Mouse (Mus musculus): ENCODE measurements around the gene Nlgn3. TPM values are rescaled to one million over a fixed set of nuclear protein-coding genes. Genes with fewer than 3 reads are reported as not detected.
"Not testable (repeated sequence)": the region's sequence is repeated elsewhere in the genome, so short reads cannot be mapped to it uniquely, and the experiment has no call there.

The Nlgn3 gene
- polyA plus RNA-seq, 1 experiment from 2014 or later = 2.4 TPM

DNA sequence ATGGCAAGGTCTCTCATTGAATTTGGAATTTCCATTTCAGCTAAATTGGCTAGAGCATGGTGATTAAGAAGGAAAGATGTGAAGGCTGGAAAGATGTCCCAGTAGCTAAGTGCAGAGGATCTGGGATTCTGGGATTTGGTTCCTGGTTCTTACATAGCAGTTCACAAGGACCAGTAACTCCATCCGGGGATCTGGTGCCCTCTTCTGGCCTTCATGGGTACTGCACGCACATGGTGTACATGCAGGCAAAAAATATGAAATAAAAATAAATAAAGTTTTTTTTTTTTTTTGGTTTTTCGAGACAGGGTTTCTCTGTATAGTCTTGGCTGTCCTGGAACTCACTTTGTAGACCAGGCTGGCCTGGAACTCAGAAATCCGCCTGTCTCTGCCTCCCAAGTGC lies 59.9 kb downstream of the Nlgn3 start:
- WGBS = 53% methylated on average over 4 of the region's 4 CpGs
- not testable (repeated sequence) for H3K4me1 ChIP-seq; DNase-seq (ENCODE audit: low spot score); H3K27me3 ChIP-seq (ENCODE audit: insufficient read depth, poor library complexity, severe bottlenecking); H3K9me3 ChIP-seq; H3K36me3 ChIP-seq; H3K27ac ChIP-seq; H3K4me3 ChIP-seq

DNA sequence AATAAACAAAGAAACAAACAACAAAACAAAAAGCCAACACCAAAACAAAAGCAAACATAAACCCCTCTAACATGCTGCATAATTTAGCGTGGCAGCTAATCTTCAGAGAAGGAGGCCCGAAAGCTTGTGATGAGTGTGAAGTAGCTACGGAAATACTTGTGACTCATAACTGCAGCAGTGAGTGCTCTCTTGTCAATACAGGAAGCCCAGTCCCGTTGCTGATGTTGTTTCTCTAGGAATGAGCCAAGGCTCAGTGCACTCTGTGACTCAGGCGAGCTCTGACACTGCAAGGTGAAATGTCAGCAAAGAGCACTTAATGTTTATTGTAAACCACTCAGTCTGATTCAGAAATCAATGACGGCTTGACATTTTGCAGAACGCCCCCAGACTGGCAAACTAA lies 70.0 kb downstream of the Nlgn3 start:
- no peak for DNase-seq (ENCODE audit: low spot score)

DNA sequence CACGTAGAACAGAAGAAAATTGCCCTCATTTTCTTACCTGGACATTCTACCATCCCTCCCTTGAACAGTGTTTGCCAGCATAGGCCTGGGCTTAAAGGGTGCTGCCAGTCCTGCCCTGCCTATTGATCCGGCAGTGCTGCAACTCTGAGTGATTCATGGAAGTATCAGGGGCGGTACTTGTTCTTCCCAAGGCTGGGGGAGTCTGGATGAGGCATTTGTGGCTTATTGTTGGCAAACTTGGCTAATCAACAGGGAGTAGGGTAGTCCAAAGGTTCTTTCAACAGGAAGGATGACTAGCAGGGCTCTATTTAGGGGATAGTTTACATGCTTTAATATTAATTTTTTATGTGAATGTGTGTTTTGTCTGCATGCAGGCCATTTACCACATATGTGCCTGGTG lies 71.6 kb downstream of the Nlgn3 start:
- H3K27ac ChIP-seq = no peak overlapping the region
- H3K4me3 ChIP-seq = no peak overlapping the region
- DNase-seq (ENCODE audit: low spot score) = no peak
- H3K4me1 ChIP-seq = no peaks in the 10 kb centered on the region
- H3K9me3 ChIP-seq = no peaks in the 10 kb centered on the region
- WGBS = 66% methylated on average over 3 of the region's 3 CpGs
- H3K27me3 ChIP-seq (ENCODE audit: insufficient read depth, poor library complexity, severe bottlenecking) = peaks cover 12% of the 10 kb centered on the region; the same call in 1 of the 2 replicates
- H3K36me3 ChIP-seq = no peaks in the 10 kb centered on the region

More for the DNA sequence above, 70.0 kb downstream of the Nlgn3 start:
- H3K27me3 ChIP-seq (ENCODE audit: insufficient read depth, poor library complexity, severe bottlenecking) = peaks cover 5% of the 10 kb centered on the region; the same call in 1 of the 2 replicates
- H3K4me1 ChIP-seq = no peaks in the 10 kb centered on the region
- no peaks in the 10 kb centered on the region for H3K9me3 ChIP-seq
- 60% methylated on average over 7 of the region's 7 CpGs for WGBS
- H3K4me3 ChIP-seq = no peak overlapping the region
- H3K27ac ChIP-seq = no peak overlapping the region
- H3K36me3 ChIP-seq = no peaks in the 10 kb centered on the region

DNA sequence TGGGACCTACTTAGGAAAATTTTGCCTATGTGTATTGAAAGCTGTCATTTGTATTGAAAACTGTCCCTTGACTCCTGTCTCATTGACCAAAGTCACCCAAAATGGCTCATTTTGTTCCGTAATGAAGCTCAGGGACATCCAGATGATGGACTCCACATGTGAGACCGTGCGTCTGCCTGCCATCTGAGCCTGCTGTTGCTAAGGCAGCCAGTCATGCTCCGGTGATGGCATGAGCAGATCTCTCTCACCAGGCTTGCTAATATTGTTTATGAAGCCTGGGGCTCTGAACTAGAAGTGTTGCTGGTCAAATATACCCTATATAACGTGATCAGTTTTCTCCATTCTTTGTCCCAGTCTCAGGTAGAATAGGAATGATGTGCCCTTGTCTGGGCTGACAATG lies 74.0 kb downstream of the Nlgn3 start:
- no peak for DNase-seq (ENCODE audit: low spot score)
- H3K9me3 ChIP-seq = no peaks in the 10 kb centered on the region
- 69% methylated on average over 5 of the region's 5 CpGs for WGBS
- no peaks in the 10 kb centered on the region for H3K4me1 ChIP-seq
- no peaks in the 10 kb centered on the region for H3K36me3 ChIP-seq
- H3K4me3 ChIP-seq = no peak overlapping the region
- H3K27ac ChIP-seq = no peak overlapping the region
- peaks cover 26% of the 10 kb centered on the region for H3K27me3 ChIP-seq (ENCODE audit: insufficient read depth, poor library complexity, severe bottlenecking)

Other genes starting within 250 kb of the Nlgn3 start
- 0.15 and 0.31 TPM in 2 replicates for gene Tex11, start 239.5 kb upstream of the Nlgn3 start, polyA plus RNA-seq (2016; fragmentation: Nextera tagmentation; extraction: Ambion mirVana)
- gene Slc7a3, start 213.1 kb upstream of the Nlgn3 start, polyA plus RNA-seq (2016; fragmentation: Nextera tagmentation; extraction: Ambion mirVana) = 0.92 and 1.4 TPM in 2 replicates
- gene Snx12, start 76.6 kb upstream of the Nlgn3 start, polyA plus RNA-seq (2016; fragmentation: Nextera tagmentation; extraction: Ambion mirVana) = 56.4 and 56.9 TPM in 2 replicates
- 2.4 and 2.6 TPM in 2 replicates for gene Foxo4, start 44.6 kb upstream of the Nlgn3 start, polyA plus RNA-seq (2016; fragmentation: Nextera tagmentation; extraction: Ambion mirVana)
- gene Gm614, start 35.2 kb upstream of the Nlgn3 start, polyA plus RNA-seq (2016; fragmentation: Nextera tagmentation; extraction: Ambion mirVana) = not detected in 2 replicates
- 12.5 and 13.2 TPM in 2 replicates for gene Il2rg, start 30.9 kb upstream of the Nlgn3 start, polyA plus RNA-seq (2016; fragmentation: Nextera tagmentation; extraction: Ambion mirVana)
- gene Gm20489, start 30.1 kb upstream of the Nlgn3 start, polyA plus RNA-seq (2016; fragmentation: Nextera tagmentation; extraction: Ambion mirVana) = not detected in 2 replicates
- gene Med12, start 25.1 kb upstream of the Nlgn3 start, polyA plus RNA-seq (2016; fragmentation: Nextera tagmentation; extraction: Ambion mirVana) = 29.4 and 29.7 TPM in 2 replicates
- 0.43 and 6.9 TPM in 2 replicates for gene Gjb1, start 77.2 kb downstream of the Nlgn3 start, polyA plus RNA-seq (2016; fragmentation: Nextera tagmentation; extraction: Ambion mirVana)
- gene Zmym3, start 121.7 kb downstream of the Nlgn3 start, polyA plus RNA-seq (2016; fragmentation: Nextera tagmentation; extraction: Ambion mirVana) = 30.3 and 31.5 TPM in 2 replicates
- gene Nono, start 130.2 kb downstream of the Nlgn3 start, polyA plus RNA-seq (2016; fragmentation: Nextera tagmentation; extraction: Ambion mirVana) = 350 and 419 TPM in 2 replicates
- gene Itgb1bp2, start 149.9 kb downstream of the Nlgn3 start, polyA plus RNA-seq (2016; fragmentation: Nextera tagmentation; extraction: Ambion mirVana) = 52.2 and 78.0 TPM in 2 replicates
- 11.1 and 12.8 TPM in 2 replicates for gene Taf1, start 233.6 kb downstream of the Nlgn3 start, polyA plus RNA-seq (2016; fragmentation: Nextera tagmentation; extraction: Ambion mirVana)

Data from heart, embryonic 10.5 days (tissue).